Mouse (Mus musculus) gastrocnemius, postnatal 14 days (tissue): ENCODE results near the gene Dand5. TPM values are rescaled to one million over a fixed set of nuclear protein-coding genes. Genes with fewer than 3 reads are reported as not detected.

Experiments used
- DNase-seq: peaks from one replicate; pipeline ENCODE4 v3.0.0; 2021; ENCODE audit warnings: mixed read lengths
- intact Hi-C: fragments of 180-260 bp; cut with DNase I; formaldehyde crosslinking; loops from one replicate; pipeline ENCODE4 v1.15.1; 2025; ENCODE audit warnings: low total_unique reads
- total RNA-seq, 2 experiments: library from RNA; stranded (reverse); gene quantifications; 2 replicates each; pipeline ENCODE4 v1.2.3; 2021

Dand5 gene
- total RNA-seq, 2 experiments from 2014 or later, result 6.0 to 7.2 TPM

GRCm38 (mm10) chr8:84810896-84811295 is 11.7 kb downstream of the Dand5 start:
- intact Hi-C loops, result loop anchor here (5.0 kb wide), 1 partner anchor 74 kb away; no protein-coding TSS in a partner anchor
- peak; percentile 92 for DNase-seq

GRCm38 (mm10) chr8:84809941-84810280 is 12.7 kb downstream of the Dand5 start:
- intact Hi-C loops, result loop anchor here (5.0 kb wide), 2 partner anchors 58 to 73 kb away; no protein-coding TSS in a partner anchor
- DNase-seq, result no peak

DNA sequence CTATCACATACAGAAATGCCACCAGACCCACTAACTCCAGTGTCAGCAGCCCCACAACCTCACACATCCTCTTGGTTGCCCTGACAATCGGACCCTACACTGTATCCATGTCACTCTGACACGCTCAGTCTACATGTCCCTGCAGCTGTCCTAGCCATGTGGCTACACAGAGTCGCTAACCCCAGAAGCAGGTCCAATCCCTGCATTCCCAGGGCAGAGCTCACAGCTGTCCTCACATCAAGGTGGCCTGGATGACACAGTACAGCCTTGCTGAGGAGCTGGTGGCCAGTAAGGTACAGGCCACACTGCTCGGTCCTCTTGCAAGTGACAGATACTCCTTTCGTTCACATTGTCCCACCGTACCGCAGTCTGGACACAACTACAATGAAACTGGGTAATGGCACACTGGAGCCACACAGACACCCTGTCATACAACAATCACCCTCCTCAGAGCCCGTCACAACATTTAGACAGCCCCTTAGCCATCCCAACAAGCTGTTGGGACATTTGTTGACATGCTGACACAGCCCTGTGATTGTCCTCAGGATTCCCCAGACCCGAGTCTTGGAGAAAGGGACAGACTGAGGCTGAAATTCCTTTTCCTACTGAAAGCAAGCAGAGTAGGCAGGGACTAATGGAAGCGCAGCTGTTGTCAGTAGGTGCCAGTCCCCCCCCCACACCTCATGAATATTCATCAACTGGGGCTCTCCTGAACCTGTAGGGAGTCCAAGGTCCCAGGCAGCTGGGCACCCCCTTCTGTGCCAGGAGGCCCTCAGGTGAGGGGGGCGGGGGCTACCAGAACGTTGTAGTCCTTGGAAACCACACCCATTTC is 13.3 kb downstream of the Dand5 start:
- no peak for DNase-seq
- intact Hi-C loops, result loop anchor here (5.0 kb wide), 1 partner anchor 57 kb away; no protein-coding TSS in a partner anchor

DNA sequence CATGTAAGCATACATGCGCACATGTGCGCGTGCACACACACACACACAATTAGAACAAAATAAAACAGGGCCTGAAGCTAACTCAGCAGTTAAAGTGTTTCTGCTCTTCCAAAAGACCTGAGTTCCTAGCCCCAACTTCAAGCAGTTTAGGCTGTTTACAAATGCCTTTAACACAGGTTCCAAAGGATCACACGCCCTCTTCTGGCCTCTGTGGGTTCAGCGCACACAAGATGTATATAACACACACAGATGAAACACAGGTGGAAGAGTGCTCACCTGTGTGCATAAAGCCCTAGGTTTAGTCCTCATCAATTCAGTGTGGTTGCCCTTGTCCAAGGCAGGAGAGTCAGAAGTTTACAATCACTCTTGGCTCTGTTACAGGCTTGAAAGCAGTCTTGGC is 16.6 kb downstream of the Dand5 start:
- intact Hi-C loops, result loop anchor here (5.0 kb wide), 1 partner anchor 54 kb away; no protein-coding TSS in a partner anchor
- DNase-seq, result no peak

- DNase-seq, result peak; percentile 83
- intact Hi-C loops, result loop anchor here (5.0 kb wide), 1 partner anchor 63 kb away; no protein-coding TSS in a partner anchor
These were observed 22.4 kb downstream of the Dand5 start, which contains the start of gene Nfix for GRCm38 (mm10) chr8:84799999-84800831. Gene Nfix, minus strand, starts transcription at chr8:84800344.

GRCm38 (mm10) chr8:84799136-84799931 is 23.3 kb downstream of the Dand5 start:
- peak; percentile 84 for DNase-seq
- intact Hi-C loops, result loop anchor here (5.0 kb wide), 1 partner anchor 62 kb away; no protein-coding TSS in a partner anchor

DNA sequence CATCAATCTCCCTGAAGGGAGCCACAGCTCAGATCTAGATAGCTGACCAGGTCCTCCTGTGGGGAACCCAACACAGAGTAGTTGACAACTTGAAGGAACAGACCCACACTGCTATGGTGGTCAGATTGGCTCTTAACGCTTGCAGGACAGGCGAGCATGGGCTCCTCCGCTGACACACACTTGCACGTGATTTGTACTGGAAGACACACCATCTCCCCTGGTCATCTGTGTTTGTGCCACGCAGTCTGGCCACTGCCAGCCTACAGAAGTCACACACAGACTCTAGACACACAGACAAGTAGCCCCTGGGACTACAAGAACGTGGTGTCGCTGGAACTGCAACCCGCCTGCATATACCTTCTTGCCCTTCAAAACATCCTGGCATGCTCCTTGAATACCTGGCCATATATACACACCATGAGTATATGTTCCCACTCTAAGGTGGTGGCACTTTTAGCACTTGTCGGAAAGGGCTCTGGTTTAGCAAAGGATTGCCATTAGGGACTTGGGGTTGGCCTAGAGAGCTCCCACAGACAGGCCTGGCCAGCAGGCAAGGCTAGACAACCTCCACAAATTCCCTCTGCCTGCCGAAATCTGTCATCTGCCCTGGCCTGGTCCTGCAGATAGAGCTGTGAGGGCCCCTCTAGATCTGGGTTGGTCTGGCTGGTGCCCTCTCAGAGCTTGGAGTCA is 24.0 kb downstream of the Dand5 start:
- no peak for DNase-seq
- intact Hi-C loops, result loop anchor here (5.0 kb wide), 1 partner anchor 61 kb away; no protein-coding TSS in a partner anchor

DNA sequence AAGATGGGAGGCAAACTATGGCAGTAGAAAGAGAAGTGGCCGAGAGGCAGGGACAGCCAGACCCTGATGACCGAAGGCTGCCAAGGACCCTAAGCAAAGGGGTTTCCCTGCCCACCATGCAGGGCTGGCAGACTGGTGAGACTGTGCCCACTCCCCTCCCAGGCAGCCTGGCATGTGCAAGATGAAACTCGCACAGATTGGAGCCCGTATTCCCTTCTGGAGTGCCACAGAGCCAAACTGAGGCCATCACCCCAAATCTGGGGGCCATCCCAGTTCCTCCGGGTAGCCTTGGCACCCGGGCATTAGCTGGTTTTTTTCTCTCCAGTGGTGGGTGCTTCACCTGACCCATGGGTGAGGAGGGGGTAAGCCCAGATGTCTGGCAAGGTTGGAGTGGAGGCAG is 24.7 kb downstream of the Dand5 start:
- no peak for DNase-seq
- intact Hi-C loops, result loop anchor here (5.0 kb wide), 1 partner anchor 61 kb away; no protein-coding TSS in a partner anchor

DNA sequence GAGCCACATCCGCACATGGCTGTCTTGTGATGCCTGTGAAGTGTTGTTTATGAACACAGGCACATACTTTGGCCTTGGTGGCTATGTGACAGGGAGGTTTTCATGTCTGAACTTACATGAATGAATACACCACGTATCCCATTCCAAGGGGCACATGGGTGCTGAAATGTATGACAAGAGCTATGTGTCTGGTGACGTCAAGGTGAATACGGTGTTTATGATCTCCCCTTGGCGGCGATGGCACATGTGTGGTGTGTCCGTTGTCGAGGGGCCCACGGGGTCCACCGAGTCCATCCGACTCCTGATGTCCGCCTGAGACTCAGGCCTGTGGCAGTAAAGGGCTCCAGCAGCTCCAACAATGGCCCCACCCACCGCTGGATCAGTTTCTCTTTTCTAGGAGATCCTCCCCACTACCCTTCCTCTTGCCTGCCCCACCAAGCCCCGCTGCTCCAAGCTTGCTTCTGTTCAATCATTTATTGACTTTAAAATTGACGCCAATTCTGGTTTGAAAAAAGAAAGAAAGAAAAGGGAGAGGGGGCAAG is 25.3 kb downstream of the Dand5 start:
- DNase-seq, result no peak
- intact Hi-C loops, result loop anchor here (5.0 kb wide), 1 partner anchor 60 kb away; no protein-coding TSS in a partner anchor

GRCm38 (mm10) chr8:84794486-84794885 is 28.1 kb downstream of the Dand5 start:
- intact Hi-C loops, result no loop called here
- DNase-seq, result peak; percentile 52

- DNase-seq, result peak; percentile 75
- intact Hi-C loops, result no loop called here
These were observed 28.7 kb downstream of the Dand5 start for GRCm38 (mm10) chr8:84793791-84794485.

GRCm38 (mm10) chr8:84793134-84793533 is 29.5 kb downstream of the Dand5 start:
- DNase-seq, result no peak
- intact Hi-C loops, result no loop called here

DNA sequence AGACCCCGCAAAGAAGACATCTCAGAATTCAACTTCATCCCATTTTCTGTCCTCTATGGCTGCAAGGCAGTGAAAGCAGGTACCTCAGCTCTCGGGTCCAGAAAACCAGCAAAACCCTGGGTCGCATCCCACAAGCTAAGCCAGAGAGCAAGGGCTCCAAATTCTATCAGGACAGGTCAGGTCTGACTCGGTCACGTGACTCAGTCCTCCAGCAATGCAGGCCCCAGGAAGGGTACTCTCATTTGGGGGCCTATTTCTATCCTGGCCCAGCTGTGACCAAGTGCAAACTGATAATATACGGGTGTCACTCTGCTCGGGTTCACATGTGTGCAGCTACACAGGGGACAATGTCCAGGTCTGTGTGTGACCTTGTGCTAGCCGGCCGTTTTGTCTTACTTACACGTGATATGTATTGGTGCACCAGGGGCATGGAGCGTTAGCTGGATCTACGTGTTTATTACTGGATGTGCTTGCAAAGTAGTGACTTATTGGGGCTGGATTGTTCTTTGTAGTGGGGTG is 30.1 kb downstream of the Dand5 start:
- DNase-seq, result no peak
- intact Hi-C loops, result no loop called here

- DNase-seq, result no peak
- intact Hi-C loops, result no loop called here
These were observed 32.1 kb downstream of the Dand5 start for GRCm38 (mm10) chr8:84790537-84790936.

- DNase-seq, result peak; percentile 82
- intact Hi-C loops, result no loop called here
These were observed 32.7 kb downstream of the Dand5 start for GRCm38 (mm10) chr8:84789855-84790486.

- intact Hi-C loops, result no loop called here
- no peak for DNase-seq
These were observed 33.3 kb downstream of the Dand5 start for GRCm38 (mm10) chr8:84789345-84789744.

DNA sequence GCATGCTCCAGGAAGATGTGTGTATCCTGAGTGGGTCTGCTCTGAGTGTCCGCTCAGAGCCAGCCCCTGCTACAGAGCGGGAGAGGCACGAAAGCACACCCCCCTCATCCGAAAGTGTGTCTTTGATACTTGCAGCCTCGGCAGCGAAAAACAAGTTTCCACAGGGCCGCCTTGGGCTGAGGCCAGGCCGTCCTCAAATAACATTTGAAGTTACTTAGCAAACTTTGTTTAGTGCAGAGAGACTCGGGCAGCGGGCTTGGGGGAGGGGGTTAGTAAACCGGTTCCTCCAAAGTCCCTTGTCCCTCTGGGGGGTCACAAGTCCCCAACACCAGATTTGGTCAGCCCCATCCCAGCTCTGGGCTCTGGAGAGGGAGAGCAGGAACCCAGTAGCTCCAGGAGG is 33.7 kb downstream of the Dand5 start:
- intact Hi-C loops, result no loop called here

More for the DNA sequence above, 33.7 kb downstream of the Dand5 start:
- DNase-seq, result peak; percentile 92
